Mouse (Mus musculus) lung, adult 18-20 months (tissue): ENCODE measurements around the gene Gm3636.
A peak's percentile ranks its signal among the peaks of the same experiment; 100 is the strongest.
"Not testable (repeated sequence)": the region's sequence is repeated elsewhere in the genome, so short reads cannot be mapped to it uniquely, and the experiment has no call there.

ENCODE experiments used
- DNase-seq, 2 experiments: peaks; one replicate each; pipeline ENCODE4 v3.0.0; 2022; ENCODE audit warnings: mixed read lengths in 2 of 2

The Gm3636 gene

DNA sequence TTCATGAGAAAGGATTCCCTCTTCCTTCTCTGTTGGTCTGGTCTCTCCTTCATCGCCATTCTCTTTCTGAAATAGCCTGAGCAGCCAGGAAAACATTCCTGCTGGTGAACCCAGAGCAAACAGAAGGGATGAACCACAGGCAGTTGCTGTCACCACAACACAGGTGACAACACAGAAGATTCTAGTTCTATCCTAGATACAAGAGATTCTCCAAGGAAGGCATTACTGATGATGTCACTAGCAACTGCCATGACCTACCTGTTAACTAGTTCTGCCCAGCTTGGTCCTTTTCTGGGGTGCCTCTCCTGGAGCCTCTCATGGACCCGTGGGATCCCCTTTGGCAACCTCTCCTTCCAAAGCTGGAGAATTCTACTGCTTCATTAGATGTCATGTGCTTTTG is at the start of gene Gm3636:
Gm3636 (minus strand) TSS at position 101 of the 400 bp plus-strand sequence.
- DNase-seq: not testable (repeated sequence)

DNA sequence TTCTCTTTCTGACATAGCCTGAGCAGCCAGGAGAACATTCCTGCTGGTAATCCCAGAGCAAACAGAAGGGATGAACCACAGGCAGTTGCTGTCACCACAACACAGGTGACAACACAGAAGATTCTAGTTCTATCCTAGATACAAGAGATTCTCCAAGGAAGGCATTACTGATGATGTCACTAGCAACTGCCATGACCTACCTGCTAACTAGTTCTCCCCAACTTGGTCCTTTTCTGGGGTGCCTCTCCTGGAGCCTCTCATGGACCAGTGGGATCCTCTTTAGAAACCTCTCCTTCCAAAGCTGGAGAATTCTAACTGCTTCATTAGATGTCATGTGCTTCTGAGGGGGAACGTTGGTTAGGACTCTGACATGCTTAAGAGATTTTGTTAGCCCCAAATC is 32.2 kb upstream of the Gm3636 start, which contains the start of gene Gm8362:
Gm8362 (minus strand) TSS at position 101 of the 400 bp plus-strand sequence.
- DNase-seq: not testable (repeated sequence)

DNA sequence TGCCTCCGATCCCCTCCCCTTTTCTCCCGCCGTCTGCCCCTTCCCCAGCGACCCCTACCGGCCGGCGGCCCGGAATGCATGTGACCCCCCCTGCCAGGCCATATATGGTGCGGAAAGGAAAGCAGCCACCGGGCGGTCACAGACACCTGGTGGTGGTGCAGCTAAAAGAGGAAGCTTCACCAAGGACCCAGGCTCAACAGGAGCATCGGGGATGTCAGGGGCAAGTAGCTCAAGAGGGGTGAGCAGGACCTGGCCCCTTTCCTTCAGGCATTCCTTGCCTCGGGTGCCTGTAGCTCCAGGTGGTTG is 15.1 kb upstream of the Gm3636 start:
- DNase-seq: not testable (repeated sequence)

DNA sequence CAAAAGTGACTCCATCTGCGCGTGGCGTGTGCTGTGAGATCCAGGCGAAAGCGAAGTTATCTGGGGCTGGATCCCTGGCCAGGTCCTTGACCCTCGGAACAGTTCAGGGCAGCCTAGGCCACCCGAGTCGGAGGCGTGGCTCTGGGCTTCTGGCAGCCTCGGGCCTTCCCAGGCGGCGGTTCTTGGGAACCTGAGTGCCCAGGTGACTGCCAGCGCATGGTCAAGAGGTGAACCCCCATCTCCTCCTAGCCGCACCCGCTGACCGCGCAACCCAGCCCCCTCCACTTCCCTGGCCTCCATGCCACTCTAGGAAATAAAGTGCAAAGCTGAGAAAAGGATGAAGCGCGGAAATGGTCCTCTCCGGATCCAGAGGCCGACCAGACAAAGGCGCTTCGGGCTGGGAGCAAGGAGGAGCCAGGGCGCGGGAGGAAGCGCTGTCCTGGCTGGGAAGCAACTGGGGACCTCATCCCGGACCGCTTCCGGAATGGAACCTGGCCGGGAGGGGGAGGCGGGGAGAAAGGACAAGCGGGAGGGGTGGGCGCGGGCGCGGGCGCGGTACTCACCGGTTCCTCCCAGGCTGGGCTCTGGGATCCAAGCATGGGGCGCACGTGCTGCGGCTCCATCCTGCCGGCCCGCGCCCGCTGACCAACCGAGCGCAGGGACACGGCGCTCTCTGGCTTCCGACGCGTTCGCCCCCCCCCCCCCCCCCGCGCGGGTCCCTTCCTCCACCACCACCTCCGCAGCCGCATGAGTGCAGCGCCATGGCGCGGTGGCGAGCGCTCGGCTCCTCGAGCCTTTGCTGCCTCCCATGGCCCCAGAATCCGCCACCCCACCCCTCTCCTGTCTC is 14.5 kb upstream of the Gm3636 start:
- peak; percentile 9 to 26 for DNase-seq

DNA sequence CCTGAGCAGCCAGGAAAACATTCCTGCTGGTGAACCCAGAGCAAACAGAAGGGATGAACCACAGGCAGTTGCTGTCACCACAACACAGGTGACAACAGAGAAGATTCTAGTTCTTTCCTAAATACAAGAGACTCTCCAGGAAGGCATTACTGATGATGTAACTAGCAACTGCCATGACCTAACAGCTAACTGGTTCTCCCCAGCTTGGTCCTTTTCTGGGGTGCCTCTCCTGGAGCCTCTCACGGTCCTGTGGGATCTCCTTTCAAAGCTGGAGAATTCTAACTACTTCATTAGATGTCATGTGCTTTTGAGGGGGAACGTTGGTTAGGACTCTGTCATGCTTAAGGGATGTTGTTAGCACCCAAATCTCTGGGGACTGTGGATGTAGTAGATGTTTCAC is 22.0 kb downstream of the Gm3636 start, which contains the start of gene Gm8050:
Gm8050 (minus strand) TSS at position 101 of the 400 bp plus-strand sequence.
- DNase-seq: not testable (repeated sequence)
